Mouse (Mus musculus) stomach, embryonic 15.5 days (tissue): ENCODE measurements around the gene Napsa. TPM values are rescaled to one million over a fixed set of nuclear protein-coding genes. Genes with fewer than 3 reads are reported as not detected.

ENCODE experiments used
- ATAC-seq: fragments of 200-750 bp; cut with Nextera tagmentation; 2 replicates; pipeline ENCODE4 v1.8.0; 2017; ENCODE audit warnings: low read depth, moderate number of reproducible peaks, moderate TSS enrichment; ENCODE audit not compliant: insufficient read depth, low FRiP score
- H3K27ac ChIP-seq: fragments of 300-500 bp; sonication (generic); 2 replicates; pipeline ENCODE4 v1.5.1; 2015; ENCODE audit warnings: mild to moderate bottlenecking, inconsistent platforms
- H3K27me3 ChIP-seq: fragments of 300-500 bp; sonication (generic); replicated peaks from 2 replicates; pipeline ENCODE4 v1.6.1; 2015; ENCODE audit warnings: inconsistent platforms
- H3K36me3 ChIP-seq: fragments of 300-500 bp; sonication (generic); 2 replicates; pipeline ENCODE4 v1.6.1; 2015; ENCODE audit warnings: inconsistent platforms
- H3K4me1 ChIP-seq: fragments of 300-500 bp; sonication (generic); 2 replicates; pipeline ENCODE4 v1.6.1; 2015; ENCODE audit warnings: inconsistent platforms
- H3K4me2 ChIP-seq: fragments of 300-500 bp; sonication (generic); 2 replicates; pipeline ENCODE4 v1.6.1; 2015; ENCODE audit warnings: mild to moderate bottlenecking, inconsistent platforms
- H3K4me3 ChIP-seq: fragments of 300-500 bp; sonication (generic); replicated peaks from 2 replicates; pipeline ENCODE4 v1.5.1; 2015; ENCODE audit warnings: inconsistent platforms
- H3K9ac ChIP-seq: fragments of 300-500 bp; sonication (generic); 2 replicates; pipeline ENCODE4 v1.6.1; 2015; ENCODE audit warnings: inconsistent platforms
- H3K9me3 ChIP-seq: fragments of 300-500 bp; sonication (generic); 2 replicates; pipeline ENCODE4 v1.6.1; 2016; ENCODE audit warnings: inconsistent platforms
- WGBS: fragments of 180-500 bp; shearing (Covaris S2); methylation state at CpG from one replicate; pipeline ENCODE4 v1.1.7; 2015; 5-methylcytosine and 5-hydroxymethylcytosine counted together
- polyA plus RNA-seq: library from polyadenylated mRNA; unstranded; fragments of >200 nt; fragmentation: Nextera tagmentation; extraction: Ambion mirVana; gene quantifications from 2 replicates; pipeline ENCODE4 v1.2.1, GENCODE M21; 2015

The Napsa gene
- polyA plus RNA-seq, 1 experiment from 2014 or later = 4.9 TPM

- H3K9me3 ChIP-seq = no peaks in the 10 kb centered on the region
- H3K4me3 ChIP-seq = no peak overlapping the region
- no peak for ATAC-seq
- no peaks in the 10 kb centered on the region for H3K36me3 ChIP-seq
- H3K27me3 ChIP-seq = no peaks in the 10 kb centered on the region
- H3K4me2 ChIP-seq = no peak overlapping the region
- H3K4me1 ChIP-seq = peaks cover 5% of the 10 kb centered on the region; the same call in 1 of the 2 replicates
- 64% methylated on average over 2 of the region's 2 CpGs for WGBS
- H3K27ac ChIP-seq = no peak overlapping the region
- H3K9ac ChIP-seq = no peak overlapping the region
These were observed 14.6 kb upstream of the Napsa start for GRCm38 (mm10) chr7:44557629-44558028.

GRCm38 (mm10) chr7:44560435-44561400 is 11.5 kb upstream of the Napsa start:
- 52% methylated on average over 18 of the region's 18 CpGs for WGBS
- Histone ChIP-seq H3K9me3 (no peaks in the 10 kb centered on the region), H3K27ac (no peak overlapping the region), H3K4me2 (no peak overlapping the region), H3K9ac (no peak overlapping the region), H3K4me3 (no peak overlapping the region), H3K36me3 (no peaks in the 10 kb centered on the region), H3K27me3 (no peaks in the 10 kb centered on the region), H3K4me1 (no peaks in the 10 kb centered on the region)
- no peak for ATAC-seq

- Histone ChIP-seq H3K27me3 (no peaks in the 10 kb centered on the region), H3K27ac (no peak overlapping the region), H3K4me2 (no peak overlapping the region), H3K4me3 (no peak overlapping the region), H3K9me3 (no peaks in the 10 kb centered on the region), H3K36me3 (no peaks in the 10 kb centered on the region), H3K4me1 (no peaks in the 10 kb centered on the region), H3K9ac (no peak overlapping the region)
- 43% methylated on average over 8 of the region's 8 CpGs for WGBS
- no peak for ATAC-seq
These were observed 8.9 kb upstream of the Napsa start for GRCm38 (mm10) chr7:44563284-44563683.

- H3K9ac ChIP-seq = no peak overlapping the region
- no peak overlapping the region for H3K4me3 ChIP-seq
- H3K27me3 ChIP-seq = no peaks in the 10 kb centered on the region
- no peak overlapping the region for H3K27ac ChIP-seq
- H3K4me2 ChIP-seq = no peak overlapping the region
- H3K36me3 ChIP-seq = no peaks in the 10 kb centered on the region
- ATAC-seq = no peak
- 81% methylated on average over 10 of the region's 10 CpGs for WGBS
- no peaks in the 10 kb centered on the region for H3K4me1 ChIP-seq
- no peaks in the 10 kb centered on the region for H3K9me3 ChIP-seq
These were observed 7.7 kb upstream of the Napsa start for GRCm38 (mm10) chr7:44564486-44564885.

- H3K27me3 ChIP-seq = no peaks in the 10 kb centered on the region
- WGBS = 72% methylated on average over 6 of the region's 6 CpGs
- H3K4me2 ChIP-seq = no peak overlapping the region
- H3K9me3 ChIP-seq = no peaks in the 10 kb centered on the region
- ATAC-seq = no peak
- no peak overlapping the region for H3K27ac ChIP-seq
- no peaks in the 10 kb centered on the region for H3K36me3 ChIP-seq
- no peak overlapping the region for H3K9ac ChIP-seq
- H3K4me1 ChIP-seq = no peaks in the 10 kb centered on the region
- no peak overlapping the region for H3K4me3 ChIP-seq
These were observed 6.8 kb upstream of the Napsa start for GRCm38 (mm10) chr7:44565414-44565813.

- no peak overlapping the region for H3K4me2 ChIP-seq
- no peaks in the 10 kb centered on the region for H3K4me1 ChIP-seq
- no peaks in the 10 kb centered on the region for H3K27me3 ChIP-seq
- 58% methylated on average over 9 of the region's 9 CpGs for whole genome bisulfite sequencing
- H3K9me3 ChIP-seq = no peaks in the 10 kb centered on the region
- no peaks in the 10 kb centered on the region for H3K36me3 ChIP-seq
- no peak overlapping the region for H3K9ac ChIP-seq
- no peak overlapping the region for H3K4me3 ChIP-seq
- no peak for ATAC-seq
- no peak overlapping the region for H3K27ac ChIP-seq
These were observed 3.4 kb upstream of the Napsa start for GRCm38 (mm10) chr7:44568803-44569202.

- H3K4me2 ChIP-seq = no peak overlapping the region
- no peak overlapping the region for H3K9ac ChIP-seq
- H3K9me3 ChIP-seq = no peaks in the 10 kb centered on the region
- H3K27me3 ChIP-seq = no peaks in the 10 kb centered on the region
- no peak for ATAC-seq
- H3K36me3 ChIP-seq = no peaks in the 10 kb centered on the region
- 72% methylated on average over 6 of the region's 6 CpGs for WGBS
- no peaks in the 10 kb centered on the region for H3K4me1 ChIP-seq
- H3K4me3 ChIP-seq = no peak overlapping the region
- H3K27ac ChIP-seq = no peak overlapping the region
These were observed 1.2 kb upstream of the Napsa start for GRCm38 (mm10) chr7:44570989-44571388.

- H3K27me3 ChIP-seq = no peaks in the 10 kb centered on the region
- H3K4me1 ChIP-seq = no peaks in the 10 kb centered on the region
- WGBS = 72% methylated on average over 4 of the region's 4 CpGs
- no peak for ATAC-seq
- no peak overlapping the region for H3K4me2 ChIP-seq
- no peaks in the 10 kb centered on the region for H3K9me3 ChIP-seq
- no peaks in the 10 kb centered on the region for H3K36me3 ChIP-seq
- H3K27ac ChIP-seq = no peak overlapping the region
- no peak overlapping the region for H3K9ac ChIP-seq
- no peak overlapping the region for H3K4me3 ChIP-seq
These were observed 369 bp upstream of the Napsa start for GRCm38 (mm10) chr7:44571811-44572210.

GRCm38 (mm10) chr7:44572956-44573484 is 840 bp downstream of the Napsa start:
- no peaks in the 10 kb centered on the region for H3K9me3 ChIP-seq
- 69% methylated on average over 5 of the region's 5 CpGs for WGBS

GRCm38 (mm10) chr7:44576333-44576844 is 4.2 kb downstream of the Napsa start:
- no peak overlapping the region for H3K4me2 ChIP-seq
- no peaks in the 10 kb centered on the region for H3K27me3 ChIP-seq
- ATAC-seq = no peak
- no peaks in the 10 kb centered on the region for H3K4me1 ChIP-seq
- H3K27ac ChIP-seq = no peak overlapping the region
- H3K9me3 ChIP-seq = no peaks in the 10 kb centered on the region
- 36% methylated on average over 5 of the region's 5 CpGs for WGBS
- no peak overlapping the region for H3K4me3 ChIP-seq
- no peaks in the 10 kb centered on the region for H3K36me3 ChIP-seq
- H3K9ac ChIP-seq = no peak overlapping the region

More at GRCm38 (mm10) chr7:44572956-44573484, 840 bp downstream of the Napsa start:
- Histone ChIP-seq H3K4me1 (no peaks in the 10 kb centered on the region), H3K27ac (no peak overlapping the region), H3K36me3 (no peaks in the 10 kb centered on the region), H3K4me2 (no peak overlapping the region), H3K27me3 (no peaks in the 10 kb centered on the region), H3K4me3 (no peak overlapping the region), H3K9ac (no peak overlapping the region)
- no peak for ATAC-seq

- H3K4me2 ChIP-seq = no peak overlapping the region
- WGBS = 67% methylated on average over 6 of the region's 6 CpGs
- H3K9me3 ChIP-seq = no peaks in the 10 kb centered on the region
- H3K27me3 ChIP-seq = peaks cover 17% of the 10 kb centered on the region
- H3K4me3 ChIP-seq = no peak overlapping the region
- no peaks in the 10 kb centered on the region for H3K4me1 ChIP-seq
- ATAC-seq = no peak
- H3K9ac ChIP-seq = no peak overlapping the region
- H3K36me3 ChIP-seq = no peaks in the 10 kb centered on the region
- no peak overlapping the region for H3K27ac ChIP-seq
These were observed 9.5 kb downstream of the Napsa start for GRCm38 (mm10) chr7:44581637-44582036.

- H3K9me3 ChIP-seq = no peaks in the 10 kb centered on the region
- WGBS = 61% methylated on average over 5 of the region's 5 CpGs
- ATAC-seq = no peak
- H3K4me3 ChIP-seq = no peak overlapping the region
- H3K27ac ChIP-seq = no peak overlapping the region
- H3K36me3 ChIP-seq = no peaks in the 10 kb centered on the region
- no peak overlapping the region for H3K4me2 ChIP-seq
- peaks cover 28% of the 10 kb centered on the region for H3K27me3 ChIP-seq
- no peak overlapping the region for H3K9ac ChIP-seq
- H3K4me1 ChIP-seq = peaks cover 6% of the 10 kb centered on the region
These were observed 10.5 kb downstream of the Napsa start for GRCm38 (mm10) chr7:44582709-44583108.
